In the genomic region with DNA sequence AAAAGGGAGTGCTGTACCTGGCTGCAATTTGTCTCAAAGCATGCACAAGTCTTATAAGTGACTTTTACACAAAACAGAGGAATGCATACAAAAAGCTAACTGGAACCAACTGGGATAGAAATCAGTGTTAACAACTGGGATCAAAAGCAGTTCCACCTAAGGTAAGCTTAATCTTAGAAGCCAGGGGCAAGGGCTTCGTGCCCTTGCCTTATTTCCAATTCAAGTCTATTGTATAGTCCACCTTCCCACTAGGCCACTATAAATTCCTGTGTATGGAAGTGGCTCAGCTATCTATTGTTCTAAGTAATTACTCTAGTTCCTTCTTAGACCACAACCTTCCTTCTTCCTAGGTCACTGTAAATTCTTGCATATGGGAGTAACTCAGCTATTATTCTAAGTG, we compare ENCODE assay signal across 34 mouse cellular contexts.
"Had no signal": no experiment of that assay in that cellular context is flagged by ENCODE, and none has a peak within 500 bp of the region (broad histone marks: within the 10 kb centered on the region; RNA-seq: fewer than 3 reads in every experiment).

No protein-coding gene starts in this region.

- H3K9me3 ChIP-seq: heart, embryonic 10.5 days; heart, embryonic 12.5 days; heart, embryonic 13.5 days; heart, embryonic 15.5 days; hindbrain, embryonic 10.5 days; hindbrain, embryonic 12.5 days; hindbrain, embryonic 13.5 days; hindbrain, embryonic 15.5 days; kidney, embryonic 15.5 days had no signal

- H3K36me3 ChIP-seq: heart, embryonic 10.5 days; heart, embryonic 12.5 days; heart, embryonic 13.5 days; heart, embryonic 15.5 days; hindbrain, embryonic 10.5 days; hindbrain, embryonic 12.5 days; hindbrain, embryonic 13.5 days; hindbrain, embryonic 15.5 days; kidney, embryonic 15.5 days had no signal

- H3K27me3 ChIP-seq: heart, embryonic 12.5 days; heart, embryonic 13.5 days; heart, embryonic 15.5 days; hindbrain, embryonic 12.5 days; hindbrain, embryonic 13.5 days; hindbrain, embryonic 15.5 days; kidney, embryonic 15.5 days had no signal

- H3K9ac ChIP-seq: heart, embryonic 12.5 days; heart, embryonic 13.5 days; heart, embryonic 15.5 days; hindbrain, embryonic 12.5 days; hindbrain, embryonic 13.5 days; hindbrain, embryonic 15.5 days; kidney, embryonic 15.5 days had no signal

- H3K4me1 ChIP-seq: heart, embryonic 10.5 days; heart, embryonic 12.5 days; heart, embryonic 13.5 days; heart, embryonic 15.5 days; hindbrain, embryonic 10.5 days; hindbrain, embryonic 12.5 days; hindbrain, embryonic 13.5 days; hindbrain, embryonic 15.5 days; kidney, embryonic 15.5 days had no signal

- DNase-seq: heart, postnatal 10 days; heart, postnatal 14 days; heart, postnatal 36 days; heart, postnatal 4 days; kidney, adult 11 months; kidney, adult 18-20 months; kidney, adult 2 months; kidney, adult 8-10 months; kidney, adult 9 months; kidney, postnatal 10 days; kidney, postnatal 14 days; kidney, postnatal 25 days; kidney, postnatal 36 days; kidney, postnatal 4 days; layer of hippocampus, adult 9-11 months; layer of hippocampus, postnatal 36 days had no signal

- H3K27ac ChIP-seq: heart, embryonic 10.5 days; heart, embryonic 13.5 days; heart, embryonic 15.5 days; hindbrain, embryonic 10.5 days; hindbrain, embryonic 12.5 days; hindbrain, embryonic 13.5 days; hindbrain, embryonic 15.5 days; hindbrain, postnatal 0 days; kidney, embryonic 15.5 days; kidney, postnatal 0 days; layer of hippocampus, adult 2 months; left cerebral cortex, adult 2 months had no signal

- ATAC-seq: hindbrain, embryonic 16.5 days; hindbrain, postnatal 0 days; inflammation-experienced regulatory T-cells, adult 6 months; intestine, embryonic 16.5 days; intestine, postnatal 0 days had no signal

- H3K4me2 ChIP-seq: heart, embryonic 11.5 days; heart, embryonic 12.5 days; heart, embryonic 13.5 days; heart, embryonic 15.5 days; hindbrain, embryonic 12.5 days; hindbrain, embryonic 13.5 days; hindbrain, embryonic 15.5 days; kidney, embryonic 15.5 days had no signal

- H3K4me3 ChIP-seq: heart, embryonic 10.5 days; heart, embryonic 12.5 days; heart, embryonic 13.5 days; heart, embryonic 15.5 days; hindbrain, embryonic 10.5 days; hindbrain, embryonic 12.5 days; hindbrain, embryonic 13.5 days; hindbrain, embryonic 15.5 days; kidney, embryonic 15.5 days; layer of hippocampus, adult 2 months; left cerebral cortex, adult 2 months had no signal
